Mouse (Mus musculus) embryonic stem cell, embryonic (primary cell): ENCODE data around the gene Rpl9.

Source experiments
- CTCF ChIA-PET, 4 experiments: fragments of 300-600 bp in 2 of 4; fragments of 350-600 bp in 2 of 4; sonication (Branson Sonifier 250); formaldehyde crosslinking; loops; one replicate each; lab custom pipeline; 2022; ENCODE audit warnings: inconsistent platforms in 2 of 4; lab: Charles Lee
- POLR2A ChIA-PET, 4 experiments: fragments of 300-600 bp in 2 of 4; fragments of 350-600 bp in 2 of 4; sonication (Branson Sonifier 250); formaldehyde crosslinking; loops; one replicate each; lab custom pipeline; 2022; ENCODE audit warnings: antibody characterized with exemption in 4 of 4, inconsistent platforms in 1 of 4; lab: Charles Lee

Gene Rpl9

DNA sequence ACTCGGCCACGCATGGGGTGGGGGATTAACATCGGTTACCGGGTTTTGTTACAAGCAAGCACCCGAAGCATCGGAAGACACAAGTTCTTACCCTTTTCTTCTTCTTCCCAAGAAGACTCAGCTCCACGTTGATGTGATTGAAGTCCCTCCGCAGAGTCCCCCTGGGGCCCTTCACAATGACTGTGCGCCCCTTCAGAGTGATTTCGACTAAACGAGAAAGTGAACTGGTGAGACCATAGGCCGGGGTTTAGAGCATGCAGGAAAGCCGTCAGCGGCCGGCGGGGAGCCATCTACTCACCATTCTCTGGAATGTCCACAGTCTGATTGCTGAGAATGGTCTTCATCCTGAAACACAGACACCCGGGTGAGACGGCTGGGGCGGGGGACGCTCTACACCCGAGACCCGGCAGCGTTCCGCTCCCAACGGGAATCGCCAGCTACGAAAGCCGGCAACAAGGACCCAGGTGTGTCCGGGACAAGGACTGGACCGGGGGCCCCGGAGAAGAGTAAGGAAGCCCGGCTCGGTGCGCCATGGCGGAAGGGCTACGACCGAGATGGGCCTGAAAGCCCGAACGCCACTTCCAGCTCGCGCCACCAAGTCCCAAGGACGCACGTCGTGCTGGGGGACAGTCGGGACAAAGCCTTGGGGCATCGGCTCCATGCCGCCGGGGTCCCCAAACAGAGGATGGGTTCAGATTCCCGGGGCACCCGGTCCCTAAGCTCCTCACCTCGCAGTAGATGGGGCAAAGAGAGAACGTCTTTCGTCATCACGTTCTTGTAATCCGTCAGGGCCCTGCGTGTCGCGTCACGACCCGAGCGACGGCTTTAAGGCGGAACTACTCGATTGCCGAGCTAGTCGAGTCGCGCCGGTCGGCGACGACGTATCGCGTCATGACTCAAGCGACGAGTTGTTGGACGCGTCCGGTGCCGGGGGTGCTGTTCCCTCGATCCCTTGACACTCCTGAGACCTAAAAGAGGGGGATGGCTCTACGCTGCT is at the start of gene Rpl9, which contains the start of gene Lias:
Rpl9 (minus strand) TSS at position 797 of the 997 bp plus-strand sequence.
Lias (plus strand) TSS at position 850 of the 997 bp plus-strand sequence.
- CTCF ChIA-PET, result interaction anchor here in 3 of 4 experiments (0.6 to 1.6 kb wide), 7 partner anchors 10 to 172 kb away, joined by 3 to 7 read pairs (median 4); partner anchors contain the start of gene Ugdh (in 2 of the 3)

DNA sequence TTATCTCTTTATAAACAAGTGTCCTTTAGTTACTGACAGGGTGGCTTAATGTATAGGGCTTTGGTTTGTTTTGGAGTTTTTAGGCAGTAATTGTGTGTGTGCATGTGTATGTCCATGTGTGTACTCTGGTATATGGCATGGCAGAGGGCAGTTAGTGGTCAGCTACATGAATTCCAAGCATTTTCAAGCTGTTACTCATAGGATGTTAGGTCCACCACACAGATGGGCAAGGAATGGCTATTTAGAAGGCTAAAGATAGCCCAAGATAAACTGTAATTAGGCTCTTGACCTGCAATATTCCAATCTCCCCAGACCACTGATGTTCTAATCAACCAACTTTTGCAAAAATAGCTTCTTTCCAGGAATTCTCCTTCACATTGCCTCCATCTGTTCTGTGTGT is 46.8 kb upstream of the Rpl9 start:
- ChIA-PET POLR2A (interaction anchor here in 2 of 4 experiments (0.5 to 1.1 kb wide), 3 partner anchors 11 to 201 kb away, joined by 3 read pairs; no protein-coding TSS in a partner anchor), CTCF (no interaction called here)

More for the DNA sequence above, at the start of gene Rpl9, which contains the start of gene Lias:
- POLR2A ChIA-PET, result interaction anchor here (0.6 to 9.7 kb wide), 187 partner anchors 8 to 1282 kb away, joined by 3 to 364 read pairs (median 4); partner anchors contain the start of genes Ugdh (in 4 of the 4), Gm43552 (in 3 of the 4), Rfc1 (in 3 of the 4) and Smim14 (in 3 of the 4)

DNA sequence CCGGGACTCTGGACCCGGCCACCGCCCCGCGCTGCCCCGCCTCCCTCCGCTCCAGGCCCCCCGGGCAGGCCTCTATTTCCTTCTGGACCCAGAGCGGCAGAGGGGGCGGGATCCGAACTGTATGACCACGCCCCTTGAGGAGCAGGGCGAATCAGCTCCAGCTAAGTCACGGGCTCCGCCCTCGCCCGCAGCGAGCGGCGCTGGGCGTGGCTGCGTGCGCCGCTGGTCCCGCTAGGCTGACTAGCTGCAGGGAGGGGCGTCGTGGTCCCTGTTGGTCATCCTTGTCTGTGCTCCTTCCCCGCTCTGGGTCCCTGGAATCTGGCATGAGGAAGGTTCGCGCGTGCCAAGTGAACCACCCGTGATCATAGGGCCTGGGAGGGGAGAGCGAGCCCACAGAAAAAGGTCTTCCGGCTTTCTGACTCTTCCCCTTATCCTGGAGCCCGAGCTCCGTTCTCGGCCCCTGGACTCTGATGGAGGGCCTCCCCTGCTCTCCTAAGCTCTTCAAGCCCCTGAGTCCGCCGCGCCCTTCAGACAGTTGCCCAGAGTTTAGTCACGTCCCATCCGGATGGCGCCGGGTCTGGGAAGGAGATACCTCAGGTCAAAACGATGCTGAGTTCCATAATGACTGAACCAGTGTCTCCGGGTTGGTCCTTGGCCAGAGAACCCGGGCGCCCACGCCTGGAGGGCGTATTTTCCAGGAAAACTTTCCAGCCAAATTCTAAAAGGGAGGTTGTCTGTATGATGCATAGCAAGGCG is 44.7 kb upstream of the Rpl9 start, which contains the start of gene Ugdh:
Ugdh (minus strand) TSS at position 144 of the 756 bp plus-strand sequence.
- POLR2A ChIA-PET, result interaction anchor here (0.5 to 3.1 kb wide), 67 partner anchors 9 to 1240 kb away, joined by 3 to 34 read pairs (median 5); partner anchors contain the start of genes Lias (in 4 of the 4), Rpl9 (in 4 of the 4), Gm43552 (in 3 of the 4) and Rfc1 (in 2 of the 4)
- CTCF ChIA-PET, result interaction anchor here (0.5 to 1.8 kb wide), 14 partner anchors 9 to 796 kb away, joined by 3 to 11 read pairs (median 4); partner anchors contain the start of genes Lias (in 1 of the 4), Rfc1 (in 1 of the 4), Rpl9 (in 1 of the 4) and Tlr1 (in 1 of the 4)

DNA sequence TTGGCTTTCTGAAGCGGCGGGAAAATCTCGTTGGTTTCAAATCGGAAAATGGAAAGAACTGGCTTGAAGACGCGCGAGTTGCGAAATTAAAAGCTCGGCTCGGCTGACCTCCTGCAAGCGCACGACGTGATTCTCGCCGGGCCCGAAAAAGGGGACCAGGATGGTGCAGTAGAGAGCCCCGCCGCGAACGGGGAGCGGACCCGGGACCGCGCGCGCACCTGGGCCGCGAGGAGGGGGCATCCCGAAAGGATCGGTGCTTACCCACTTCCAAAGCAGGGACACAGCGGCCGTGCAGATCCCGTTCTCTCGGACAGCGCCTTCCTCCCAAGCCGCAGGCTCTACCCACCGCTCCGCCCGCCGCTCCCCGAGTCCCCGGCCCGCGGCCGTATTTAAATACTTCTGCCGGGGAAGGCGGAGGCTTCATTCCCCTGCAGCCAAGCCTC is 44.1 kb upstream of the Rpl9 start:
- CTCF ChIA-PET, result interaction anchor here (0.5 to 1.8 kb wide), 12 partner anchors 10 to 797 kb away, joined by 3 to 11 read pairs (median 4); partner anchors contain the start of genes Lias (in 1 of the 4), Rfc1 (in 1 of the 4) and Rpl9 (in 1 of the 4)
- POLR2A ChIA-PET, result interaction anchor here (0.6 to 3.1 kb wide), 63 partner anchors 8 to 1241 kb away, joined by 3 to 34 read pairs (median 5); partner anchors contain the start of genes Lias (in 4 of the 4), Rpl9 (in 4 of the 4), Gm43552 (in 3 of the 4) and Rfc1 (in 1 of the 4)

- ChIA-PET CTCF (interaction anchor here (0.6 to 1.8 kb wide), 10 partner anchors 19 to 798 kb away, joined by 3 to 11 read pairs (median 4); no protein-coding TSS in a partner anchor), POLR2A (interaction anchor here in 3 of 4 experiments (0.5 to 3.1 kb wide), 53 partner anchors 8 to 1243 kb away, joined by 3 to 34 read pairs (median 5); partner anchors contain the start of genes Gm43552 (in 3 of the 3), Lias (in 2 of the 3), Rpl9 (in 2 of the 3) and Rfc1 (in 1 of the 3))
These were observed 43.5 kb upstream of the Rpl9 start for GRCm38 (mm10) chr5:65434471-65435362.

GRCm38 (mm10) chr5:65429441-65429840 is 38.2 kb upstream of the Rpl9 start:
- POLR2A ChIA-PET, result interaction anchor here in 3 of 4 experiments (0.6 to 3.7 kb wide), 20 partner anchors 9 to 96 kb away, joined by 3 to 30 read pairs (median 6); partner anchors contain the start of genes Gm43552 (in 2 of the 3), Lias (in 2 of the 3), Rpl9 (in 2 of the 3) and Rfc1 (in 1 of the 3)

DNA sequence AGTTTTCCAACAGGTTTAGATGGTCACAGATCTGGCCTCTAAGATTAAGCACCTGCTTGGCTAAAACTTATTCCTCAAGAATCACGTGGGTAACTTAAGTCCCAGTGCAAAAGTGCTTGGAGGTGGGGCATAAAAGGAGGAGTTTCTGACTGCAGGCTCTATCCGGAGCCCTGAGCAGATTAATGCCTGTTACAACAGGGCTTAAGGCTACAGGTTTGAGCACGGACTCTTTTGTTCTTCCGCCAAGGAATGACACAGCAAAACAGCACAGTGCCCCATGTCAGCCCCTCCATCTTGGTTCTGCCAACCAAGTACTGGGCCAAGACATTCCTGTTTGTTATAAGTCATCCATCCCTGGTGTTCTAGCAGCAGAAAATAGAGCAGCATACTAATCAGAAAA is 37.1 kb upstream of the Rpl9 start:
- CTCF ChIA-PET, result interaction anchor here in 1 of 4 experiments (1.1 kb wide), 1 partner anchor 13 kb away, joined by 3 read pairs; no protein-coding TSS in a partner anchor
- POLR2A ChIA-PET, result interaction anchor here in 3 of 4 experiments (0.6 to 3.7 kb wide), 30 partner anchors 8 to 133 kb away, joined by 3 to 30 read pairs (median 5); partner anchors contain the start of genes Gm43552 (in 2 of the 3), Lias (in 2 of the 3) and Rpl9 (in 2 of the 3)

More at GRCm38 (mm10) chr5:65429441-65429840, 38.2 kb upstream of the Rpl9 start:
- CTCF ChIA-PET, result interaction anchor here in 2 of 4 experiments (0.6 to 0.7 kb wide), 2 partner anchors 32 to 48 kb away, joined by 3 read pairs; no protein-coding TSS in a partner anchor

DNA sequence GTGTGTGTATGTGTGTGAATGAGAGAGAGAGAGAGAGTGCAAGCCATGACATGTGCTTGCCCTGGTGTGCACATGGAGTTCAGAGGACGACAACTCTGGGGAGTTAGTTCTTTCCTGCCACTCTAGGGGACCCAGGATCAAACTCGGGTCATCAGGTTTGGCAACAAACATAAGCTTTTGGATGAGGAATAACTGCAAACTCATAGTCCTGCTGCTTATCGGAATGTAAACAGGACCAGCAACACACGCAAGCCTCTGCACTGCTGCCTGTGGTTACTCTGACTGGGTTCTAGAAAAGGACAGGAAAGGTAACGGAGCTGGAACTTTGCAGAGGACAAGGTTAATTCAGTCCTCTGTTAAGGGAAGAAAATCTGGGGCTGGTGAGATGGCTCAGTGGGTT is 34.0 kb upstream of the Rpl9 start:
- ChIA-PET POLR2A (interaction anchor here in 2 of 4 experiments (0.8 to 3.0 kb wide), 3 partner anchors 10 to 34 kb away, joined by 3 to 14 read pairs (median 11); partner anchors contain the start of genes Ugdh (in 2 of the 2), Lias (in 1 of the 2) and Rpl9 (in 1 of the 2)), CTCF (interaction anchor here in 1 of 4 experiments (0.6 to 1.0 kb wide), 2 partner anchors 10 to 850 kb away, joined by 3 read pairs; no protein-coding TSS in a partner anchor)

DNA sequence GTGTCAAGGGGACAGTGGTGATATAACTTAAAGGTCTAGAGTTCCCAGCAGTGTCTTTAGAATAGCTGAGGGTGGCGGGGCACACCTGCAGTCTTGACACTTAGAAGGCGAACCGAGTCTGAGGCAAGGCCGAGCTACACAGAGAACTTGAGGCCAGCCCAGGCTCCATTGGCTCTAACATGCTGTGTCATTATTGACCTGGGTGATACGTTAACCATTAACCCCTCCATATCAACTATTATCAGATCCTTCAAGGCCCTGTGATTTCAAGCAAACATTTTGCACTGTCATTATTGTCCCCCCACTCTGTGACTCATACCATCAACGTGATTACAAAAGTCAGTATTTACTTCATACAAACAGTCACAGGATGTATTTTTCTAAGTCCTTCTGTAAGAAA is 33.0 kb upstream of the Rpl9 start:
- POLR2A ChIA-PET, result interaction anchor here in 3 of 4 experiments (0.9 to 3.0 kb wide), 11 partner anchors 8 to 38 kb away, joined by 3 to 14 read pairs (median 5); partner anchors contain the start of genes Lias (in 2 of the 3), Rpl9 (in 2 of the 3) and Ugdh (in 2 of the 3)
- CTCF ChIA-PET, result interaction anchor here in 1 of 4 experiments (0.5 kb wide), 1 partner anchor 228 kb away, joined by 3 read pairs; no protein-coding TSS in a partner anchor

- POLR2A ChIA-PET, result interaction anchor here in 2 of 4 experiments (0.6 to 2.1 kb wide), 4 partner anchors 19 to 172 kb away, joined by 3 to 11 read pairs (median 3); partner anchors contain the start of genes Lias (in 1 of the 2) and Rpl9 (in 1 of the 2)
- CTCF ChIA-PET, result no interaction called here
These were observed 31.6 kb upstream of the Rpl9 start for GRCm38 (mm10) chr5:65422803-65423202.

DNA sequence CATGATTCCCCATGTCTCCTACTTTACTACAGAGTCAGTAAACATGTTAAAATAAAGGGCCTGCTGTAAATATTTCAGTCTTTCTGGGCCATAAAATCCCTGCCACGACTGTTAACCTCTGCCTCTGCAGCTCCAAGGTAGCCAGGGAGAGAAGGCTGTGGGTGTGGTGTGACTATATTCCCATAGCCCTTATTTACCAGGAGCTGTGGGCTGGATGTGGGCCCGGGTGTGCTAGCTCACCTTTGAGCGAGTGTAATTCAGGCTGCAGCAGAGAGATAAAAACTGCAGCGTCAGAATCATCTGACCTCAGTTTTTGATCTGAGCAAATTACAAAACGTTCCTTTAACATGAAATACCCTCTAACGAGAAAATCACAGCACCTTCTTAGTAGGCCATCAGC is 29.6 kb upstream of the Rpl9 start:
- ChIA-PET CTCF (interaction anchor here in 2 of 4 experiments (0.6 to 0.7 kb wide), 2 partner anchors 176 to 1576 kb away, joined by 3 read pairs; no protein-coding TSS in a partner anchor), POLR2A (interaction anchor here in 3 of 4 experiments (0.6 to 3.6 kb wide), 8 partner anchors 13 to 132 kb away, joined by 3 to 23 read pairs (median 5); partner anchors contain the start of genes Lias (in 2 of the 3), Rpl9 (in 2 of the 3) and Ugdh (in 1 of the 3))

DNA sequence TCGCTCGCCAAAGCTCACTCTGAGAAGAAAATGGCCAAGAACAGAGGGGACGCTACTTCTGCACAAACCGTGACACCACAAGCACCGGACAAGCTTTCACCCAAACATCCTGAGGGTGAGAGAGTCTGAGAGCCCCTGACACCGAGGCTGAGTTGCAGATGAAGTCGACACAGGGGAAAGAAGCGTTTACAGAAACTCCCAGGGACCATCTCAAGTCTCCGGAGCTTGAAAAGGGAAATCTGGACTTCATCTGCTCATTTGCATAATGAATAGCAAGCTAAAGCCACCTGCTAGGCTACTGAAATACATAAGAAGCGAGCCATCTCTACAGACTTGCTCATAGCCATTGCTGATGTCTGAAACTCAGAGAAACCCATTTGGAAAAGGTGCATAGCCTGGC is 27.9 kb upstream of the Rpl9 start:
- POLR2A ChIA-PET, result interaction anchor here in 3 of 4 experiments (0.5 to 3.6 kb wide), 11 partner anchors 9 to 255 kb away, joined by 3 to 23 read pairs (median 5); partner anchors contain the start of genes Lias (in 2 of the 3), Rpl9 (in 2 of the 3) and Ugdh (in 2 of the 3)
- CTCF ChIA-PET, result no interaction called here

- ChIA-PET CTCF (interaction anchor here in 3 of 4 experiments (0.6 to 1.5 kb wide), 11 partner anchors 9 to 273 kb away, joined by 3 to 5 read pairs (median 3); partner anchors contain the start of genes Lias (in 1 of the 3), Rpl9 (in 1 of the 3) and Ugdh (in 1 of the 3)), POLR2A (interaction anchor here (0.6 to 3.9 kb wide), 39 partner anchors 8 to 348 kb away, joined by 3 to 25 read pairs (median 4); partner anchors contain the start of genes Lias (in 3 of the 4), Rpl9 (in 3 of the 4), Ugdh (in 3 of the 4) and Rfc1 (in 1 of the 4))
These were observed 24.6 kb upstream of the Rpl9 start for GRCm38 (mm10) chr5:65415653-65416458.
